Mouse (Mus musculus) heart, postnatal 0 days (tissue): ENCODE data around the gene Lix1l. TPM values are rescaled to one million over a fixed set of nuclear protein-coding genes. Genes with fewer than 3 reads are reported as not detected.

ENCODE experiments used
- ATAC-seq: fragments of 200-750 bp; cut with Nextera tagmentation; 2 replicates; pipeline ENCODE4 v1.8.0; 2017; ENCODE audit warnings: low read depth, moderate number of reproducible peaks, moderate library complexity; ENCODE audit not compliant: insufficient read depth
- DNase-seq: peaks from one replicate; pipeline ENCODE4 v3.0.0-alpha.2; 2016; ENCODE audit warnings: low spot score
- H3K27ac ChIP-seq: fragments of 300-500 bp; sonication (generic); 2 replicates; pipeline ENCODE4 v1.5.1; 2014; ENCODE audit warnings: low read depth, mild to moderate bottlenecking
- H3K27me3 ChIP-seq: fragments of 300-500 bp; sonication (generic); 2 replicates; pipeline ENCODE4 v1.6.1; 2014; ENCODE audit warnings: low read length, mixed read lengths; ENCODE audit not compliant: control insufficient read depth, insufficient read depth
- H3K36me3 ChIP-seq: fragments of 300-500 bp; sonication (generic); replicated peaks from 2 replicates; pipeline ENCODE4 v1.6.1; 2014; ENCODE audit warnings: low read length, mixed read lengths; ENCODE audit not compliant: control insufficient read depth, insufficient read depth
- H3K4me1 ChIP-seq: fragments of 300-500 bp; sonication (generic); 2 replicates; pipeline ENCODE4 v1.6.1; 2014; ENCODE audit warnings: antibody characterized with exemption; ENCODE audit not compliant: control insufficient read depth, insufficient read depth
- H3K4me2 ChIP-seq: fragments of 300-500 bp; sonication (generic); 2 replicates; pipeline ENCODE4 v1.6.1; 2014; ENCODE audit warnings: low read depth, mild to moderate bottlenecking, low read length, moderate library complexity
- H3K4me3 ChIP-seq: fragments of 300-500 bp; sonication (generic); 2 replicates; pipeline ENCODE4 v1.5.1; 2014; ENCODE audit warnings: low read depth, low read length
- H3K9ac ChIP-seq: fragments of 300-500 bp; sonication (generic); replicated peaks from 2 replicates; pipeline ENCODE4 v1.6.1; 2014; ENCODE audit warnings: low read depth, low read length, mixed read lengths
- H3K9me3 ChIP-seq: fragments of 300-500 bp; sonication (generic); replicated peaks from 2 replicates; pipeline ENCODE4 v1.6.1; 2016; ENCODE audit warnings: low read length; ENCODE audit not compliant: control insufficient read depth
- CTCF ChIP-seq: IDR thresholded peaks from 2 replicates; pipeline ENCODE4 v1.5.1; 2016; ENCODE audit warnings: antibody characterized with exemption, control low read depth, low read depth
- EP300 ChIP-seq: IDR thresholded peaks from 2 replicates; pipeline ENCODE4 v1.6.1; 2016; ENCODE audit warnings: antibody characterized with exemption, low read depth
- WGBS: fragments of 180-500 bp; shearing (Covaris S2); extraction: QIAGEN DNeasy Blood & Tissue Kit; methylation state at CpG from one replicate; pipeline ENCODE4 v1.1.7; 2014; 5-methylcytosine and 5-hydroxymethylcytosine counted together
- polyA plus RNA-seq: library from polyadenylated mRNA; unstranded; fragments of >200 nt; fragmentation: Nextera tagmentation; extraction: Ambion mirVana; gene quantifications from 2 replicates; pipeline ENCODE4 v1.2.1, GENCODE M21; 2015
- total RNA-seq: library from RNA; depleted of rRNA; stranded (reverse); fragments of >200 nt; gene quantifications from 2 replicates; pipeline ENCODE4 v1.2.3, GENCODE M21; 2014; ENCODE audit warnings: low replicate concordance

Gene Lix1l
- total and polyA plus RNA-seq, 2 experiments from 2014 or later, result 3.6 to 50.6 TPM

- TF ChIP-seq EP300, result no peak
- TF ChIP-seq CTCF, result no peak
- WGBS, result under 1% methylated on average over 10 of the region's 10 CpGs
- H3K27me3 ChIP-seq, result no peaks in the 10 kb centered on the region
- peak overlapping the region; percentile 87 for H3K27ac ChIP-seq
- ATAC-seq, result no peak
- H3K9me3 ChIP-seq, result 0 out of 2 replicates have a peak, but pooled peaks cover 3% of the 10 kb centered on the region
- peak overlapping the region; percentile 93 for H3K4me2 ChIP-seq
- peak; percentile 63 for DNase-seq
- H3K36me3 ChIP-seq, result no peaks in the 10 kb centered on the region
- no peaks in the 10 kb centered on the region; the same call in 1 of the 2 replicates for H3K4me1 ChIP-seq
- peak overlapping the region; percentile 71 for H3K9ac ChIP-seq
- peak overlapping the region; percentile 64 for H3K4me3 ChIP-seq
These were observed 7.6 kb upstream of the Lix1l start for GRCm38 (mm10) chr3:96593374-96593773.

GRCm38 (mm10) chr3:96593790-96594560 is 7.0 kb upstream of the Lix1l start, which contains the start of gene Polr3gl:
Gene Polr3gl (minus strand): TSS chr3:96594181.
- DNase-seq (peak; percentile 96), ATAC-seq (peak; percentile 86)
- Histone ChIP-seq H3K9ac (peak within 1 kb of the TSS; percentile 71), H3K27me3 (no peaks in the 10 kb centered on the region), H3K4me3 (peak within 1 kb of the TSS; percentile 64), H3K4me1 (no peaks in the 10 kb centered on the region; the same call in 1 of the 2 replicates), H3K27ac (peak within 1 kb of the TSS; percentile 87), H3K36me3 (no peaks in the 10 kb centered on the region), H3K4me2 (peak within 1 kb of the TSS; percentile 93), H3K9me3 (0 out of 2 replicates have a peak, but pooled peaks cover 3% of the 10 kb centered on the region)
- no peak for TF ChIP-seq EP300
- TF ChIP-seq CTCF, result no peak
- under 1% methylated on average over 37 of the region's 38 CpGs for WGBS

- 0 out of 2 replicates have a peak, but pooled peaks cover 3% of the 10 kb centered on the region for H3K9me3 ChIP-seq
- no peak for DNase-seq
- WGBS, result 81% methylated on average over 5 of the region's 5 CpGs
- no peaks in the 10 kb centered on the region for H3K36me3 ChIP-seq
- no peaks in the 10 kb centered on the region for H3K27me3 ChIP-seq
- no peak overlapping the region for H3K4me3 ChIP-seq
- H3K9ac ChIP-seq, result no peak overlapping the region
- no peak overlapping the region for H3K4me2 ChIP-seq
- ATAC-seq, result no peak
- no peaks in the 10 kb centered on the region; the same call in 1 of the 2 replicates for H3K4me1 ChIP-seq
- TF ChIP-seq CTCF (no peak), EP300 (no peak)
- H3K27ac ChIP-seq, result no peak overlapping the region
These were observed 6.1 kb upstream of the Lix1l start for GRCm38 (mm10) chr3:96594851-96595250.

- Histone ChIP-seq H3K9me3 (no peaks in the 10 kb centered on the region), H3K9ac (no peak overlapping the region; the same call in 1 of the 2 replicates), H3K36me3 (no peaks in the 10 kb centered on the region), H3K4me3 (no peak overlapping the region), H3K27me3 (no peaks in the 10 kb centered on the region), H3K4me1 (no peaks in the 10 kb centered on the region; the same call in 1 of the 2 replicates), H3K4me2 (peak overlapping the region; percentile 97), H3K27ac (peak overlapping the region; percentile 63)
- no peak for TF ChIP-seq CTCF
- no peak for TF ChIP-seq EP300
- ATAC-seq (no peak), DNase-seq (no peak)
- 32% methylated on average over 6 of the region's 6 CpGs for WGBS
These were observed 5.3 kb upstream of the Lix1l start for GRCm38 (mm10) chr3:96595661-96596060.

GRCm38 (mm10) chr3:96596228-96596707 is 4.7 kb upstream of the Lix1l start, which contains the start of gene Ankrd34a:
Gene Ankrd34a (plus strand): TSS chr3:96596636.
- 0 out of 2 replicates have a peak, but pooled peaks have one; percentile 4 for ATAC-seq
- Histone ChIP-seq H3K4me1 (no peaks in the 10 kb centered on the region; the same call in 1 of the 2 replicates), H3K27me3 (no peaks in the 10 kb centered on the region), H3K36me3 (no peaks in the 10 kb centered on the region), H3K9me3 (no peaks in the 10 kb centered on the region), H3K4me2 (peak within 1 kb of the TSS; percentile 97), H3K27ac (peak within 1 kb of the TSS; percentile 75), H3K9ac (peak within 1 kb of the TSS; percentile 70), H3K4me3 (peak within 1 kb of the TSS; percentile 59)
- under 1% methylated on average over 18 of the region's 23 CpGs for WGBS
- TF ChIP-seq EP300 (no peak), CTCF (no peak)
- DNase-seq, result peak; percentile 66
